Mouse (Mus musculus) midbrain, embryonic 12.5 days (tissue): ENCODE results near the gene Plekha1. TPM values are rescaled to one million over a fixed set of nuclear protein-coding genes. Genes with fewer than 3 reads are reported as not detected.

Experiments used
- ATAC-seq: fragments of 200-750 bp; cut with Nextera tagmentation; 2 replicates; pipeline ENCODE4 v1.8.0; 2017; ENCODE audit warnings: low read depth, moderate TSS enrichment, moderate library complexity; ENCODE audit not compliant: low FRiP score
- H3K27ac ChIP-seq: fragments of 300-500 bp; sonication (generic); replicated peaks from 2 replicates; pipeline ENCODE4 v1.5.1; 2016; ENCODE audit warnings: mild to moderate bottlenecking
- H3K27me3 ChIP-seq: fragments of 300-500 bp; sonication (generic); 2 replicates; pipeline ENCODE4 v1.6.1; 2016; ENCODE audit warnings: mild to moderate bottlenecking
- H3K36me3 ChIP-seq: fragments of 300-500 bp; sonication (generic); 2 replicates; pipeline ENCODE4 v1.6.1; 2016
- H3K4me1 ChIP-seq: fragments of 300-500 bp; sonication (generic); 2 replicates; pipeline ENCODE4 v1.6.1; 2016
- H3K4me2 ChIP-seq: fragments of 300-500 bp; sonication (generic); replicated peaks from 2 replicates; pipeline ENCODE4 v1.6.1; 2016; ENCODE audit warnings: mild to moderate bottlenecking, moderate library complexity
- H3K4me3 ChIP-seq: fragments of 300-500 bp; sonication (generic); 2 replicates; pipeline ENCODE4 v1.5.1; 2016; ENCODE audit warnings: mild to moderate bottlenecking
- H3K9ac ChIP-seq: fragments of 300-500 bp; sonication (generic); replicated peaks from 2 replicates; pipeline ENCODE4 v1.6.1; 2016; ENCODE audit warnings: mild to moderate bottlenecking, moderate library complexity
- H3K9me3 ChIP-seq: fragments of 300-500 bp; sonication (generic); 2 replicates; pipeline ENCODE4 v1.6.1; 2016; ENCODE audit warnings: mild to moderate bottlenecking
- WGBS: fragments of 180-500 bp; shearing (Covaris S2); methylation state at CpG from one replicate; pipeline ENCODE4 v1.1.7; 2016; 5-methylcytosine and 5-hydroxymethylcytosine counted together
- polyA plus RNA-seq: library from polyadenylated mRNA; unstranded; fragments of >200 nt; fragmentation: Nextera tagmentation; extraction: Ambion mirVana; gene quantifications from 2 replicates; pipeline ENCODE4 v1.2.1, GENCODE M21; 2016

Gene Plekha1
- polyA plus RNA-seq, 1 experiment from 2014 or later, result 43.8 TPM

DNA sequence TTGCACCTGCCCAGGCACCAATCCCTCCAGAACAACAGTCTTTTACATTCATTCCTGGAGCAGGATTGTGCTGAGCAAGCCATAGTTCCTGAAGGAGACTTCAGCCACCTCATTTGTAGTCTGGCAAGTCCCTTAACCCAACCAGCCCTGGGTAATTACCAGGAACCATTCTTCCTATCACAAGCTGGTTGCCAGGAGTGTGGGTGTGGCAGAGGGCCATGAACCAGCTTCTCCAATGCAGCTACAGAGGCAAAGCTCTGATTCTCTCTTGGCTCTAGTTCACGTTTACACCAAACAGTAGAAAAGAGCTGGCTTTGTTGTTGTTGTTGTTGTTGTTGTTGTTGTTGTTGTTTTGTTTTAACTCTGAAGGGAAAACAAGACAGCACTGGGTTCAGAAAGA, 3.1 kb upstream of the Plekha1 start:
- Histone ChIP-seq H3K9ac (no peak overlapping the region), H3K9me3 (no peaks in the 10 kb centered on the region), H3K36me3 (no peaks in the 10 kb centered on the region), H3K27ac (no peak overlapping the region), H3K4me2 (no peak overlapping the region), H3K27me3 (peaks cover 23% of the 10 kb centered on the region), H3K4me3 (no peak overlapping the region), H3K4me1 (peaks cover 21% of the 10 kb centered on the region)
- no peak for ATAC-seq
- 52% methylated on average over 1 of the region's 1 CpGs for WGBS

DNA sequence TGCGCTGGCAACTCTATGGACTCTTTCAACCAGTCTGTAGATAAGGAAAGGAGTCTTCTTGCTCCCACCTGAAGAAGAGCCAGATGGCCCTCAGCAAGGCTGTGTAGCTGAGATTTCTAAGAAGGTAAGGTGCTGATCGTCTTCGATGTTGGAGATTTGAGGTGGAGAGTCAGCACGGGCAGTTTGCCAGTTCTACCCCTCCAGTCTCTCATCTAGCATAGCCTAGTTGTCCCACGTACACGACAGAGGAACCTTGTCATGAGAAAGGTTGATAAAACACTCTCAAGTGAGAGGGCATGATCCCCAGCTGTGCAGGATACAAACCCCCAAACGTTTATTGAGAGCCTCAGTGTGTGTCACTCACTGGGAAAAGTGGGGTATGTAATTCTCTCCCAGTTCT, 845 bp upstream of the Plekha1 start:
- WGBS, result 80% methylated on average over 7 of the region's 7 CpGs
- no peaks in the 10 kb centered on the region for H3K36me3 ChIP-seq
- H3K9ac ChIP-seq, result no peak overlapping the region
- no peak overlapping the region for H3K4me3 ChIP-seq
- no peak overlapping the region for H3K4me2 ChIP-seq
- ATAC-seq, result no peak
- H3K27me3 ChIP-seq, result peaks cover 19% of the 10 kb centered on the region
- H3K9me3 ChIP-seq, result no peaks in the 10 kb centered on the region
- H3K4me1 ChIP-seq, result peaks cover 19% of the 10 kb centered on the region
- H3K27ac ChIP-seq, result no peak overlapping the region

DNA sequence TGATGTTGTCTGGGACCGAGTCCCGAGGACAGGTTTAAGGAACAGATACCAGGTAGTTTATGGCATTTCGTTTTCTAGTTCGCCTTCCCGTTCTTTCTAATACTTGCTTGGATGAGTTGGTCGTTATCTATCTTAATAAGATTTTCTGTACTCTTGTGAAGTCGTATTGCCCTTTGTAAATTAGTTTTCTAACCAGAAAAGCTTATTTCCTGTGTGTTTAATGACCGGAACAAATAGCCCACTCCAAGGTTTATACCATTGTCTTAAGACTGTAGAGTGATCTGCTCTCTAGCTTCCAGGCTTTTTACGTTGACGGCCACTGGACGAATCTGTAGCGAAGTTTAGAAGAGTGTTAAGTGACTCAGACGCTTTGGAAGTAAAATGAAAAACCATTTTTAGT, 1.1 kb downstream of the Plekha1 start:
- H3K9ac ChIP-seq, result peak overlapping the region; percentile 72
- 1% methylated on average over 13 of the region's 13 CpGs for whole genome bisulfite sequencing
- no peak for ATAC-seq
- H3K9me3 ChIP-seq, result no peaks in the 10 kb centered on the region
- H3K4me1 ChIP-seq, result 0 out of 2 replicates have a peak, but pooled peaks cover 1% of the 10 kb centered on the region
- H3K36me3 ChIP-seq, result no peaks in the 10 kb centered on the region
- peaks cover 19% of the 10 kb centered on the region for H3K27me3 ChIP-seq
- H3K4me2 ChIP-seq, result peak overlapping the region; percentile 64
- peak overlapping the region; percentile 74 for H3K4me3 ChIP-seq
- no peak overlapping the region for H3K27ac ChIP-seq

DNA sequence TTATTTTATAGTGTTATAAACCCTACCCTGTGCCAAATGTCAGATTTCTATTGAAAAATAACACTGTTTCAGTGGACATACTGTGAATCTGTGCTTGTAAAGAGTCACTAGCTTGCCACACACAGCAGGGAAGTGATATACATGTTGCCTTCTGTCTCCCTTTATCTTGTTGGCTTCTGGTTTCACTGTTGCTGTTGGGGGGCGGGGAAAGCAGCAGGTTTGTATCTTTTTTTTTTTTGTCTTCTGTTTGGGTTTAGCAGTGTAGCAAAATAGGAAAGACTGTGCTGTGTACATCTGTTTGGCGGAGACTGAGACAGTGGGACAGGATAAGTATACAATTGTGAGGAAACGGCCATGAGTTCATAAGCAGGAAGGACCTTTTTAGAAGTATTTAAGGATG, 1.7 kb downstream of the Plekha1 start:
- Histone ChIP-seq H3K9me3 (no peaks in the 10 kb centered on the region), H3K27ac (no peak overlapping the region), H3K4me2 (no peak overlapping the region; the same call in 1 of the 2 replicates), H3K4me1 (no peaks in the 10 kb centered on the region), H3K4me3 (no peak overlapping the region), H3K27me3 (peaks cover 17% of the 10 kb centered on the region), H3K9ac (no peak overlapping the region), H3K36me3 (no peaks in the 10 kb centered on the region)
- ATAC-seq, result no peak
- 53% methylated on average over 3 of the region's 3 CpGs for WGBS

DNA sequence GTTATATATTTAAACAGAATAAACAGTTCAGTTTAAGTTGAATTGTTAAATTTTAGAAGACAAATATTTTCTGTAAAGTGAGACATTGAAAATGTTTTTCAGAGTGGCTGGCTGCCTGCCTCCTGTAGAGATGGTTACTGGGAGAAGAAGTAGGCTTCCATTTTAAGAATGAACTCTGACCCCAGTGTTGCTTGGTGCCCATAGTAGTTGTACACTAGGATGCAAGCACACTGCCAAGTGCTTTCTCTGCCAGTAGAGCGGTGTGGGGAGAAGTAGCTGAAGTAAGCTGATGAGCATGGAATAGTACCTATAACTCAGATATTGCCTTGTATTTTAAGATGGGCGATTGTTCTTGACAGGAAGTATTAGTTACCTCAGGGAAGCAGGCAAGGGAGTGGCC, 18.6 kb downstream of the Plekha1 start:
- Histone ChIP-seq H3K27me3 (no peaks in the 10 kb centered on the region), H3K4me3 (no peak overlapping the region), H3K4me2 (no peak overlapping the region), H3K9me3 (no peaks in the 10 kb centered on the region), H3K4me1 (peaks cover 4% of the 10 kb centered on the region; the same call in 1 of the 2 replicates), H3K27ac (no peak overlapping the region), H3K9ac (no peak overlapping the region), H3K36me3 (no peaks in the 10 kb centered on the region)
- 93% methylated on average over 2 of the region's 2 CpGs for WGBS
- no peak for ATAC-seq

DNA sequence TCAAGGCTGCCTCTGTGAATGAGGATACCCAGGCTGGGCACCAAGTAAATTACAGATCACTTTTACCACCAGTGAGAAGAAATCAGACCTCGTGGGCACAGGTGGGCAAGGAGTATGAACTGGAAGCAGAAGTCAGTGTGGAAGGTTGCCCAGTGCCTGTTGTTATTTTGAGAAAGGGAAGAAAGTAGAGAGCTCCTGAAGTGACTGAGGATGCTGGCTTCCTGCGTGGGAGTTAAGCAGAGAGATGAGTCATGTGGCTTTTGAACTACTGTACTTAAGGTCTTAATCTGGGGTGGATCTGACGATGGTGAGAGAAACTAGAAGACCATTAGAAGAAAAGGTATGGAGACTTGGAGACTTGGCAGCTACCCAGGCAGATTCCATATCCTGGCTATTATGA, 20.7 kb downstream of the Plekha1 start:
- Histone ChIP-seq H3K27me3 (no peaks in the 10 kb centered on the region), H3K36me3 (no peaks in the 10 kb centered on the region), H3K9me3 (no peaks in the 10 kb centered on the region), H3K9ac (no peak overlapping the region), H3K27ac (no peak overlapping the region), H3K4me2 (no peak overlapping the region), H3K4me3 (no peak overlapping the region), H3K4me1 (peaks cover 4% of the 10 kb centered on the region; the same call in 1 of the 2 replicates)
- no peak for ATAC-seq
- WGBS, result 83% methylated on average over 3 of the region's 3 CpGs

DNA sequence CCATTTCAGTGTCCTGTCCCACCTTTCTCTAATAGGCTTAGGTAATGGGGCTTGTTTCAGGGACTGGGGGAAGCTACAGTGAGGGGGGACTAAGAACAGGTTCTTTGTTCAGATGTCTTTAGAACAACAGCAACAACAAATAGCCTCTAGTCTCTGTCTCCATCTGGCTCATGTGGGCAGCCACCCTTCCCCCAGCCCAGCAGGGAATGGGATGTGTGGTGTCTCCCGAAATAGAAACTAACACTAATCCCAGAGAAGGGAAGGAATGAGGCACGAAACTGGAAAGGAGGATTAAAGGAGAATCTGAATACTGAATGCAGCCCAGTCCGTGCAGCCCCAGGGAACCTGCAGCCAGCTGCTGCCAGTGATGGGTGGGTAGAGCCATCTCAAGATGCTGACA, 22.4 kb downstream of the Plekha1 start:
- peak overlapping the region; percentile 20; the same call in 1 of the 2 replicates for H3K27ac ChIP-seq
- H3K9ac ChIP-seq, result no peak overlapping the region
- H3K36me3 ChIP-seq, result 0 out of 2 replicates have a peak, but pooled peaks cover 7% of the 10 kb centered on the region
- no peak overlapping the region for H3K4me2 ChIP-seq
- no peaks in the 10 kb centered on the region for H3K9me3 ChIP-seq
- ATAC-seq, result no peak
- WGBS, result 5% methylated on average over 3 of the region's 3 CpGs
- peaks cover 4% of the 10 kb centered on the region; the same call in 1 of the 2 replicates for H3K4me1 ChIP-seq
- H3K27me3 ChIP-seq, result no peaks in the 10 kb centered on the region
- no peak overlapping the region for H3K4me3 ChIP-seq

DNA sequence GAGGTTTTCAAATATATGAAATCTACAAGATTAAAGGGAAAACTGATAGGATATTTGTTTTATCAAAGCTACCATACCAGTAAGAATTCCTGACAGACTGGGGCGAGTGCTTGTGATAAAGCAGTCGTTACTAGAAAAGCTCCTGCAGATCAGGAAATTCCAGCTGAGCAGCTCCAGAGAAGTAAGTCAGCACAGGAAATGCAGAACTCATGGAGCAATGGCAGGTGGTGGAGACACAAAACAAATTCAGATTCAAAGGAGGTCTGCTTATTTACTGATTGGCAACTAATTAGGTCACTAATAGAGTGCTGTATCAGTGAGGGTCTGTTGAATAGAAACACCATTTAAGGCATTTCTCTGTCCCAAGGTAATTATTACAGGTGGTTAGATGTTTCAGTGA, 25.3 kb downstream of the Plekha1 start:
- Histone ChIP-seq H3K9ac (no peak overlapping the region), H3K9me3 (no peaks in the 10 kb centered on the region), H3K27me3 (no peaks in the 10 kb centered on the region), H3K4me3 (no peak overlapping the region), H3K4me1 (peaks cover 8% of the 10 kb centered on the region), H3K4me2 (no peak overlapping the region), H3K27ac (no peak overlapping the region), H3K36me3 (0 out of 2 replicates have a peak, but pooled peaks cover 11% of the 10 kb centered on the region)
- no peak for ATAC-seq
- WGBS, result 49% methylated on average over 2 of the region's 2 CpGs

DNA sequence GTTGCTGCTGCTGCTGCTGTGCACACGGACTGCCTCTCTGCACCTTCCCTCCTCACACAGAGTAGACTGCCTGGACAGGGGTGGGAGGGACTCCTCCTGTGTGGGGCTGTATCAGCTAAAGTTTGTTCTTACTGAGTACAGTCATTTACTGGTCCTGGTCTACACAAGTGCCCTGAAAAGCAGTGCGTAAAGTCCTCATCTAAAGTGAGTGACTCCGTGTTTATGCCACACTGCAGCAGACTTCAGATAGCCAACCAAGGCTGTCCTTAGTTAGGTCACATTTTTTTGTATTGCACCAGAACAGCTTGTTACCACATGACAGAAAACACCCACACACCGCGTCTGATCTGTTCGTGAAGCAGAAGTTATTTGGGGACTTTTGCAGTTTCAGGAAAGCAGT, 27.4 kb downstream of the Plekha1 start:
- WGBS, result 86% methylated on average over 6 of the region's 6 CpGs
- 0 out of 2 replicates have a peak, but pooled peaks cover 11% of the 10 kb centered on the region for H3K36me3 ChIP-seq
- no peak for ATAC-seq
- no peak overlapping the region for H3K4me3 ChIP-seq
- H3K4me1 ChIP-seq, result peaks cover 6% of the 10 kb centered on the region
- no peak overlapping the region for H3K4me2 ChIP-seq
- H3K27me3 ChIP-seq, result no peaks in the 10 kb centered on the region
- H3K9ac ChIP-seq, result no peak overlapping the region
- H3K27ac ChIP-seq, result no peak overlapping the region
- H3K9me3 ChIP-seq, result no peaks in the 10 kb centered on the region

DNA sequence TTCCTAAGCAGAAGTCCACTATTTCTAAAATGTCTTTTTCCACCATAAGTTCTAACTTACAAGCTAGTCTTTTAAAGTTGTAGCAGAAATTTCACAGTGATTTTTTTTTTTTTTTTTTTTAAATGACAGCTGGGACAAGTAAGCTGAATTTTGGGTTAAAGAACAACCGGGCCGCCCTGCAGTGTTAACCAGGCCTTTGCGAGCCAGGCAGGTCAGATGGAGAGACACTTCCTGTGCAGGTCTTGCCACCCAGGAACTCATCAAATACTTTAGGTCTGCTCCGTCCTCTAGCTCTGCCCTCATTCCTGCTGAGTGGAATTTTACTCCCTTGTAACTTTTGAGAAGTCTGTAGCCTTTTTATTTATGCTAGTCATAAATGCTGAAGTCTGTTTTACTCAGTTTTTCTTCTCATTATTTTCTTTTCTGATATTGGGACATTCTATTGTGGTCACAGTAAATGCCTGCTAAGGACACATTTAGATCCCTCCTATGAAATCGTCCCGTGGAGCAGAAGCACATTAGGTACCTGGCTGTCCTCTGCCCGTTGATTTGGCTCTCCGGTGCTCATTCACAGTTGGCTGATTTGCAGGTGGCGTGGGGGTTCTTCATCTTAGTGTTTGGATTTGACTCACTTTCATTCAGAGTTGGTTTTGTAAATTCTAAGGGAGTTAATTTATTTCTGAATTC, 29.5 kb downstream of the Plekha1 start:
- Histone ChIP-seq H3K4me1 (peaks cover 3% of the 10 kb centered on the region; the same call in 1 of the 2 replicates), H3K36me3 (0 out of 2 replicates have a peak, but pooled peaks cover 11% of the 10 kb centered on the region), H3K4me2 (no peak overlapping the region), H3K9me3 (no peaks in the 10 kb centered on the region), H3K4me3 (no peak overlapping the region), H3K9ac (no peak overlapping the region), H3K27ac (no peak overlapping the region), H3K27me3 (no peaks in the 10 kb centered on the region)
- 56% methylated on average over 9 of the region's 9 CpGs for WGBS
- no peak for ATAC-seq

DNA sequence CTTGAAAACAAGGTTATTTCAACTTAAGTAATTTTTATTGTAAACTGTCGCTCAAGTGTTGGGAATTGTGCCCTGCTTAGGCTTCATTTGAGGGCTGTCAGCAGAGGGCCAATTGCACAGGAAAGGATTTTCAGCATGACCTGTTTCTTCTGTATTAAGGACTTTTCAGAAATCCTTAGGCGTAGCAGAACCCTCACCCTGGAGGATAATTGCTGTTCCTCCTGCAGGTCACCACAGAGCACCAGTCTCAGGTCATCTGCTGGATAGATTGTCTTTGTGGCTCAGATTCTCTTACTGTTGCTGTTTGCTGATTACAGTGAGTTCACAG, 30.0 kb downstream of the Plekha1 start:
- 43% methylated on average over 2 of the region's 2 CpGs for WGBS
- H3K4me2 ChIP-seq, result no peak overlapping the region
- peaks cover 3% of the 10 kb centered on the region; the same call in 1 of the 2 replicates for H3K4me1 ChIP-seq
- peaks cover 12% of the 10 kb centered on the region; the same call in 1 of the 2 replicates for H3K36me3 ChIP-seq
- no peak for ATAC-seq
- H3K9ac ChIP-seq, result no peak overlapping the region
- H3K9me3 ChIP-seq, result no peaks in the 10 kb centered on the region
- no peak overlapping the region for H3K4me3 ChIP-seq
- no peak overlapping the region for H3K27ac ChIP-seq
- H3K27me3 ChIP-seq, result no peaks in the 10 kb centered on the region

DNA sequence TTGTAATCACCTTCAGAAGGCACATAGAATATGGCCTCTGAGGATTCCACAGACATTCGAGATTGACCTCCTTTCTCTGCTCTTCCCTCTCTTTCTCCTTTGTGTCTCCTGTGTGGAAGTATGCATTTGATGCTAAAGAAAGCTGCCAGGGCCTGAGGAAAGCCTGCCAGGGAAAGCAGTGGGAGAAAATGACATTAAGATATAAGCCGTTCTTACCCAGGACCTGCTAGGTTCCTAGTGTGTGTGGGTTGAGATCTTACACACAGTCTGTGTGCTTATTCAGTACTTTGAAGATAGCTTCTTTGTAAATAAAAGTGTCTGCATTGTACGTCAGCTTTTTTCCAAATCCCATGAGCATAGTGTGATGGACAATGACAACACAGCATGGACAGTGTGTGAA, 30.5 kb downstream of the Plekha1 start:
- Histone ChIP-seq H3K9me3 (no peaks in the 10 kb centered on the region), H3K4me3 (no peak overlapping the region), H3K27ac (no peak overlapping the region), H3K36me3 (peaks cover 14% of the 10 kb centered on the region; the same call in 1 of the 2 replicates), H3K4me2 (no peak overlapping the region), H3K27me3 (no peaks in the 10 kb centered on the region), H3K9ac (no peak overlapping the region), H3K4me1 (peaks cover 3% of the 10 kb centered on the region; the same call in 1 of the 2 replicates)
- WGBS, result 64% methylated on average over 3 of the region's 3 CpGs
- ATAC-seq, result no peak
